Mouse (Mus musculus) natural killer cell, adult 2 months (primary cell): ENCODE measurements around the gene Pigm.

Experiments
- DNase-seq, 2 experiments: peaks; one replicate each; pipeline ENCODE4 v3.0.0; 2022; ENCODE audit warnings: low spot score in 2 of 2

The Pigm gene

GRCm38 (mm10) chr1:172352001-172352400 lies 24.3 kb upstream of the Pigm start:
- DNase-seq, result no peak

DNA sequence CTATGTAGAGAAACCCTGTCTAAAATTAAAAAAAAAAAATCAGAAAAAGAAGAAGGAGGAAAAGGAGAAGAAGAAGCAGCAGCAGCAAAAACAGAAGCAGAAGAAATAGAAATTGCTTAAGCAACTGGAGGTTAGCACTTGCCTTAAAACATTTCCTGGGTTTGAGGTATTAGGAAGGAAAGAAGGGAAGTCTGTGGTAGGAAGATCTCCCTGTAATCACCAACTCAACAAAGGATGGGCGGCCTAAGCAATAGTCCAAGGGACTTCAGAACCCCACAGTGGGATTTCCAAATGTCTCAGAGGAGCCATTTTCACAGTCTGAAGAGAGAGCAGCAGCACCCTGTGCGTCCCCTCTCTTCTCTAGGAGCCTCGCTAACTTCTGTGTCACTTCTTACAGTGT lies 23.9 kb upstream of the Pigm start:
- DNase-seq, result no peak

- no peak for DNase-seq
These were observed 21.0 kb upstream of the Pigm start for GRCm38 (mm10) chr1:172355336-172355735.

DNA sequence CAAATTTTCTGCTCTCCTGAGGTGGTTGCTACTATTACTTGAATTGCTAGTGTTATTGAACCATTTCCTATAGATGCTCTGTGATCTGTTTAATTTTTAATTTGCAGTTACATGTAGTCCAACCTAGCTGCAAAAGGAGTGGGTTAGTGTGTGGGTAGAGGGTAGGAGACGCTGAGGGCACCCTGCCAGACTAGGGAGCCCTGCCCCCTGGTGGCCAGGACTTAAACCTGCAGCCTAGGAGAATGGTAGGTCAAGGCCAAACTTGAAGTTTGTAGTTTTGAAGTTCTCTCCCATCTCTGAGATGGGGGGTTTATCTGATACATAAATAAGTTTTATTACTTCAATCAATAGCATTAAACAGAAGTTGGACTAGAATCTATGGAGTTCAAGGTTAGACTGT lies 18.8 kb upstream of the Pigm start:
- DNase-seq, result peak; percentile 28 to 55

GRCm38 (mm10) chr1:172358341-172358740 lies 18.0 kb upstream of the Pigm start:
- no peak for DNase-seq

- DNase-seq, result peak in 1 of 2 experiments; percentile 41
These were observed 11.7 kb upstream of the Pigm start for GRCm38 (mm10) chr1:172364684-172365083.

- peak; percentile 62 to 78 for DNase-seq
These were observed 7.5 kb upstream of the Pigm start for GRCm38 (mm10) chr1:172368768-172369418.

- peak in 1 of 2 experiments; percentile 29 for DNase-seq
These were observed 562 bp downstream of the Pigm start for GRCm38 (mm10) chr1:172376758-172377458.

DNA sequence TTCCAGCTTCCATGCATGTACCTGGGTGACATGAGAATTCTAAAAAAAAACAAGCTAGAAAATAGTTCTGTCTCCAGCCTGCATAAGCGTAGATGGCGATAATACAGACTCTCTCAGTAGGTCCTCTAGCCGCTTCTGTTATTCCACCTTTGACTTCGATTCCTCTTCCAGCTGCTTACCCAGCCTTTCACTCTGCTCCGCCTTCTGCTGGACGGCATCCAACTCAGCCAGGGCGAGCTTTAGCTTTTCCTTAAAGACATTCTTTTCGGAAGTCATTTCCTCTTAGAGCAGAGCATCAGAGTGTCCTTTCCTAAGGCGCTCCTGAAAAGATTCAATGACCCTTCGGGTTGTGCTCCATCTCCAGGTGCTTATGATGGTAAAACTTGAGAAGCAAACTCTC lies 3.7 kb downstream of the Pigm start:
- no peak for DNase-seq

DNA sequence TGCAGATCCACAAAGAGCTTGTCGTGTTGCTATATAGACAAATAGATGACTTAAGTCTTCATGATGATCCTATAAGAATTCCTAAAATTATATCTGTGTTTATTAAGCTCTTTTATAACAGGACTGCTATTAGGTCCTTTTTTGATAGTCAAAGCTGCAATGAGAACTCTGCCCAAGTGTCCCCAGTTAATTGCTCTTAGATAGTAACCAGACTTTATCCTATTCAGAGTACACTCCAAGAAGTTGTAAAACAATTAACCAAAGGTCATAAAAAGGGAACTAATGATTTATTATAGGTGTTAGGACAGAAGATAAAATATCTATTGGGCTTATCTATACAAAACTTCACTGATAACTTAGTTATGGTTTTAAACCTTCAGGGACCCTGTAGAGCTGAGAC lies 5.7 kb downstream of the Pigm start:
- DNase-seq, result no peak

DNA sequence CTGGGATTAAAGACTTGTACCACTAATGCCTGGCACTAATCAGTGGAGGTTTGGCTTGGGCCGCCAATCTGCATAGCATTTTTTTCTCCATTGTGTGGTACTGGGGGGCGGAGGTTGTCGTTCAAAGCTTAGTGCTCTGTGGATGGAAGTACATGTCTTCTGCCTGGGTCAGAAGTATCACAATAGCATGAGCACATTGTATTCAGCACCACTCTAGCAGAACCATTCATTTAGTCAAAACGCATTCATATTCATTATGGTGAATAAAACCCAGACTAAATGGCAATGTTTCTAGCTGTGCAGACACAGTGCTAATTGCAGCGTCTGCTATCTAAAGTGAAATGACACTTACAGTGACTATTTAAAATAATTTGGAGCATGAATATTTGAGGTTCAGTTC lies 10.9 kb downstream of the Pigm start:
- no peak for DNase-seq

DNA sequence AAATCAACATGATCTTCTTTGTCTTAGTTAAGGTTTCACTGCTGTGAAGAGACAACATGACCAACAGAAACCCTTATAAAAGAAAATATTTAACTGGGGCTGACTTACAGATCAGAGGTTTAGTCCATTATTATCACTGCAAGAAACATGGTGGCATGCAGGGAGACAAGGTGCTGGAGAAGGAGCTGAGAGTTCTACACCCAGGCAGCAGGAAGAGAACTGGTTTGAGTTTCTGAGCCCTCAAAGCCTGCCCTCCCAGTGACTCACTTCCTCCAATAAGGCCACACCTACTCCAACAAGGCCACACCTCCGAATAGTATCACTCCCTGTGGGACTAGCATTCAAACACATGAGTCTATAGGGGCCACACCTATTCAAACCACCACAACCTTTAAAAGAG lies 14.4 kb downstream of the Pigm start:
- peak; percentile 21 to 39 for DNase-seq

DNA sequence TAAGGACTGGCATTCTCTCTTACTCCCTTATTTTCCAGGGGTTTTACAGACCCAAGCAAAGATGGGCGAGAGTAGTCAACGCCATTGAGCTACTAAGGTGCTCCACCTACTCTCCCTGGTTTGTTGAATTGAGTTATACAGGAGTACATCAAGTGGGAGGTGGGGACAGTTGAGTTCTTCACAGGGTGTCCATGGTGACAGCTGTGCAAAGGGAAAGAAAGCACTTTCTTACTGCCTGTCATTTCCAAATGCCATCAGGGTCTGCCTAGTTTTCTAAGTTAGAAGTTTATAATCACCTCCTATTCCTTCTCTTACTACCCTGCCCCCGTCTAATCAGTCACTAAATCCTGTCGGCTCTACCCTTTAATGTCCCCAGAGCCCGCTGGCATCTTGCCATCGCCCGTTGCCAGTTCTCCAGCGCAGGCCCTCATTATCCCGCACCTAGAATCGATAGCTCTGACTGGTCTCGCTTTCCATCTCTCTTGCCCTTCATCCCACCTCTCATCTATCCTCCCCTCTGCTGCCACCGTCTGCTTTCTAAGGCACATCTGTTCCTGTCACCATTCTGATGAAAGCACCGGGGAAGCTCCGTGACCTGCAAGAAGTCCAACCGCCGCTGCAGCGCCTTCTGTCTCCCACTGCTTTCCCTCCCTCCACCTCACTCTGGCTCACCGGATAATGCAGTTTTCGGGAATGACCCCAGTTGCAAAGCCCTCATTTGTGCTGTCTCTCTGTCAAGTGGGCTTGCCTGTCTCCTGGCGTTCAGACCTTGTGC lies 15.6 kb downstream of the Pigm start:
- DNase-seq, result no peak

GRCm38 (mm10) chr1:172392643-172393170 lies 16.4 kb downstream of the Pigm start:
- no peak for DNase-seq

DNA sequence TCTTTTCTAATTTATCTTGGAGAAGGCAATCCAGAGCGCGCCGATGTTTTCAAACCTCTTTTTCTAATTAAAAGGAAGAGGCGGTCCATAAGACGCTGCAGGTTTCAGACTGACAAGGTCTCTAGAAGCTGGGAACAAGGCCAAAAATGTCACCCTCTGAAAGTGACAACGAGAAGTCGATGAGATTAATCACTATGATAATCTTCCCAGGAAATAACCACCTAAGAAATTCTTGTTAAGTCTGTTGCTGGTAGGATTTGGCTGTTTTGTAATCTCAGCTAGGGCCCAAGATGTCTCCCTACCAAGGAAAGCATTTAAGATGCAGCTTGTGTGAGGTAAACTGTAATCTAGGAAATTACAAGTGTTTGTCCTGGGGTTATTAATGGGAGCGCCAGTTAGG lies 17.4 kb downstream of the Pigm start:
- DNase-seq, result no peak

DNA sequence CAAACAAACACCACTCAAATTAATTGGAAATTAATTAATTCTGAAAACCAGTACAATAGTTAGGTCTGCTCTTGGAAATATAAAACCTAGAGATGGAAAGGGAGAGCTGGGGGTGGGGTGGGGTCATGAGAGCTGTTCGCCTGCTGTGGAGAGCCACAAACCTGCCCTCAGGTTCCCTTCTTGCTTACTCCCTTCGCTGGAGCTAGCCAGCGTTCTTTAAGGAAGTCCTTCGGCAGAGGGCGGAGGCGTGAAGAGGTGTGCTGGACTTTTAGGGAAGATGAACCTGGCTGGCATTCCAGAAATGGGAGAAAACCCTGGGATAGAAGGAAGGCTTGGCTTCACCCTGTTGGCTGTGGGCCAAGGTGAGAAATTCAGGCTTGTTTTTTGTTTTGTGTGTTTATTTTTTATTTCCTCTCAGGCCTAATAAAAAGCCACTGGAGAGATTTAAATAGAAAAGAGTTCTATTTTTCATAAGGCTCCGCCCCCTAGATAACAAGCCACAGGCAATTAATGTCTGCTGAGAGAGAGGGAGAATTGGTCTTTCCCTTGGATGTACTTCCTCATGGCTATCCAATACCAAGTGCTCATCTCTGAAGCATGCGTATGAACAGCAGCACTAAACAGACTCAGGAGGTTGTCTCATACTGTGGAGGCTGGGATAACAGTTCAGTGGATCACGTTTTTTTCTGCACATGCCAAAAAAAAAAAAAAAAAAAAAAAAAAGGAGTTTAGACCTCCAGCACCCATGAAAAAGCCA lies 20.8 kb downstream of the Pigm start:
- no peak for DNase-seq

DNA sequence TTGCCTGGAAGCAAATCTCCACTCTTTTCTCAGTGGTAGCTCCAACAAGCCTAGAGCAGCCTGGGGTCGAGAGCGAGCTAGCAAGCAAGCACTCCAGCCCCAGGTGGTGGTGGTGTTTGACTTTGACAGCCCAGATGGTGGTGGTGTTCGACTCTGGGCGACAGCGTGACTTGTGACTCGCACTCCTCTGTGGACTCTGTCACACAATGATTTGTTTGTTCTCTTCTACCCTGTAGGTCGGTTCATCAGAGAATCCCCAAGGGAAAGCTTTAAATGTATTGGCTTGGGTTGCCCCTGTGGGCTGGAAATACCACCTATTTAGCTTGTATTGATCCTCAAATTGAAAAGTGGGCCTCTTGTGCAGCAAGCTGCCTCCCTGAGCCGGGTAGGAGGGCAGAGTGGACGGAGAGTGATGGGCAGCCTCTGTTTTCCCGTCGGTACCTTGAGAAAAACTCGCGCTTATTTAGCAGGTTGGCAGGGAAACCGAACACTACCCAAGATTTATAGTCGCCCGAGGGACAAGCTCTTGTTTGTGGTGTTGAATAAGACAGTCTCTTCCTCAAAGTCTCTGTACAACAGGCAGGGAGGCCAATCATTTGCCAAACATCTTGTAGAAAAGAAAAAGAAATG lies 29.8 kb downstream of the Pigm start:
- DNase-seq, result no peak

DNA sequence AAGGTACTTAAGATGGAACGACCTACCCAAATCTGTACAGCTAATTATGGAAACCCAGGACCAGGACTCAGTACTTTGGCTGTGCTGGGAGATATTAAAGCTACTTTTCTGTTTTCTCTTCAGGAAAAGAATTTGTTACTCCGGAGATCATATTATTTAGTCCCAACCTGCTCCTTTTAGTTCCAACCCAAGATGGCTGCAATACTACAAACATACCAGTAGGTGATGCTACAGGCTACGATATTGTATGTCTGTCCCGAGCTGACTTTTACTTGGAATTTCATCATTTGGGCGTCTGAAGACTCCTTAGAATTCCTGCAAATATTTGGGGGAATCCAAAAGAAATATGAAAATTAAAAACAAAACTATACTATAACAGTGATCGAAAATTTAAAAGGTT lies 32.6 kb downstream of the Pigm start:
- no peak for DNase-seq

- no peak for DNase-seq
These were observed 33.1 kb downstream of the Pigm start for GRCm38 (mm10) chr1:172409431-172409830.

DNA sequence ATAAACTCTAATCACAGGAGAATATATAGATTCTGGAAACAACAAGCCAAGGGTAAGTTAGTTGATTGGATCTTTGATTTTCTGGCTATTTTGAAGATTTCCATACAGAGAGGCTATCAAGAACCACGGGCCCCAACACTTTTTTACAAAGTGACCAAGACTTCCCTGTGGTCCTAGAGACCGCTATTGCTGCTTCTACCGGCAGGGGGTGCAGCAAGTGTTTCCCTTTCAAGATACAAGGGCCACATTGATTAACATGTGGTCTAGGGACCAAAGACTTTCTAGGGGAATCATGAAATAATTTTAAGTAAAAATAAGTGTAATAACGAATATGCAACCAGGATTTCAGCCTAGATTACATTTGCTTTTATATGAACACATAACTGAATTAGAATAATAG lies 34.5 kb downstream of the Pigm start:
- peak; percentile 38 to 68 for DNase-seq

DNA sequence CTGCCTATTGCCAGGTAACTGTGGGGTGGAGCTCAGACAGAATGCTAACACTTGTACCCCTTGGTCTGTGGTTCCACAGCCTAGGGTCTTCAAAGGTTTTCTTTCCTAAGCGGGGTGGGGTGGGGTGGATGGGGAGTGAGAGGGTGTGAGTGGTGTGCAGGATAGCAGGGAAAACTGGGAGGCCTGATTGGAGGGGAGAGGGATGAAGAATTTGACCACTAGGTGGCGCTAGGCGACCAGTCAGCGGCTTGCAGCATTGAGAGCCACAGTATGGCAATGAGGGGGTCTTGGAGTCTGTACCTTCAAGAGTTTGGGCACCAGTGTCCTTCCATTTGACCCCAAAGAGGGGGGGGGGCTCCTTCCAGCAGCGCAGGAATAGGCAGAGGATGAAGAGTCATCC lies 35.9 kb downstream of the Pigm start:
- DNase-seq, result peak; percentile 39 to 63
